Mouse (Mus musculus): ENCODE results near the gene Rras2.
A peak's percentile ranks its signal among the peaks of the same experiment; 100 is the strongest.

Gene Rras2

GRCm38 (mm10) chr7:114117444-114117905, at the start of gene Rras2:
Rras2 (minus strand) TSS chr7:114117781.
- peak; percentile 81 for DNase-seq (ENCODE audit: low spot score)

DNA sequence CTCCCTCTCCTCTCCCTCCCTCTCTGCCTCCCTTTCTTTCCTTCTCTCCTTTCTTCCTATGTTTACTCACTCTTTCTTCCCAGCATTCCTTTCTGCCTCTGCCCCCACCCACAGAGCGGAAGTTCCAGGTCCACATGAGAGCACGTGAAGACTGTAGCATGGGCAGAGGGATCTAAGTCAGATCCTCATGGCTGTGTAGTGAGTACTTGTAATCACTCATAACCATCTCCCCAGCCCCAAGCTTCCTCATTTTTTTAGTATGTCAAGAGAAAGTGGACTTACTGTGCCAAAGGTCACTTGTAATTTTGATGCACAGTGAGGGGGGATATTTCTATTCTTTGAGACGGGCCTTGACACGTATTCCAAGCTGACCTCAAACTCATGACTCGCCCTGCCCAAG, 45.4 kb upstream of the Rras2 start:
- DNase-seq (ENCODE audit: low spot score): no peak

GRCm38 (mm10) chr7:114161101-114161500, 43.5 kb upstream of the Rras2 start:
- DNase-seq (ENCODE audit: low spot score): no peak

- no peak for DNase-seq (ENCODE audit: low spot score)
These were observed 40.2 kb upstream of the Rras2 start for GRCm38 (mm10) chr7:114157716-114158278.

DNA sequence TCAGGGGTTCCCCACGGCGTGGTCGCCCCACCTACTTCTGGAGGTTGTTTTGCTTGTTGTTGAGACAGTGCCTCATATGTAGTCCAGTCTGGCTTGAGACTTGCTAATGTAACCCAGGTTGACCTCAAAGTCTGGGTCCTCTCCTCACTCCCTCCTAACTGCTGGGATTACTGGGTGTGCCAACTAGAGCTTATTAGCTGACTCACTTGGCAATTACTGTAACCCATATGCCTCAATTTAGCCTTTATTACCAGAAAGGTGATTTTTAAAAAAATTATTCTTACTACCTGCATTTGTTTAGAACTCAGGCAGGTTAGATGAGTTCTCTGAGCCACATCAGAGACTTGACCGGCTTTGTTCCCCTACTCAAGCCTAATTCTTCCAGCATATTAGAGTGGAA, 38.8 kb upstream of the Rras2 start:
- no peak for DNase-seq (ENCODE audit: low spot score)

DNA sequence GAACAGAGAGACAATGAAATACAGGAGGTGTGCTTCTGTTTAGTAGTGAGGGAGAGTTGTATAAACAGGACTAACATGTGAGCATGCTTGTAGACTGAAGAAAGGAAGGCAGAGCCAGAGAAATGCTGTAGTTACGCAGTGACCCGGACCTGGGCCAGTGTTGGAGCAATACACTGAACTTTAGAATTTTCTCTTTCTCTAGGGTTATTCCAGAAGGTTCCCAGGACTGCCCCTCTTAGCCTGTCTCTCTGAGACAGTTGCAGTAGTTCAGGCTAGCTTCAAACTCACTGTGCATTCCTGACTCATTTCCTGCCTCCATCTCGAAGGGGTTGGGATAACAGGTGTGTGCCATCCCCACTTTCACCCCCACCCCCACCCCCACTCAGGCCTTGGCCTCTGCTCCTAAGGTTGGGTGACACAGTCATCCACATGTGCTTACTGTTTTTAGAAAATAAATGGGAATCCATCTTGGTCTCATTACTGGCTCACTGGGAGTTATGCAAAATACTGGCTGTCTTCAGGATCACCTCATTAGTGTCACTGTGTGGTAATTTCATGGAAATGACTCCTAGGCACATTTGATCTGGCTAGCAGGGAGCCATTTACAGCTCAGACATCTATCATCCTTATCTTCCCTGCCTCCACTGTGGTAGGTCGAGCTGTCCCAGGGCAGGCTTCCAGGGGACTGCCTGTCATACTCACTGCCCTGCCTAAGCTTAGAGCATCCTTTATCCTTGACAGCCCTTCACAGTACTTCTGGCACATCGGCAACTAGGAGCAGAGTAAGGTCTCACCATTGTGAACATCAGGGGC, 37.7 kb upstream of the Rras2 start:
- DNase-seq (ENCODE audit: low spot score): no peak

GRCm38 (mm10) chr7:114151036-114151780, 33.6 kb upstream of the Rras2 start:
- DNase-seq (ENCODE audit: low spot score): no peak

GRCm38 (mm10) chr7:114149564-114149963, 32.0 kb upstream of the Rras2 start:
- no peak for DNase-seq (ENCODE audit: low spot score)

DNA sequence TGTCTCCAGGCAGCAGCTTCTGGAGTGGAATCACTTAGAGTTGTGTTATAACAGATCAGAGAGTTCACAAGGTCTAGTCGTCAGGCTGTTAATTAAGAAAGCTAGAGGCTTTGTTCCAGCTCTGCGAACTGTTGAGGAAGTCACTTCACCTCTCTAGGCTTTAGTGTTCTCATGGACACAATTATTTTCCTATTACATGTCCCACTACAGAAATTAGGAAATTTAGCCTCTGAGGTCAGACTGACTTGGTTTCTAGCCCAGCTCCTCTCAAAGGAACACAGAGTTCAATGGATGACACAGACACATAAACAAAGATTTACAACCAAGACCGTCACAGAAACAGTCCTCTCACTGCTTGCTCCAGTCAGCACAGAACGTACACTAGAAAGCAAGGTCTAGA, 31.6 kb upstream of the Rras2 start:
- no peak for DNase-seq (ENCODE audit: low spot score)

DNA sequence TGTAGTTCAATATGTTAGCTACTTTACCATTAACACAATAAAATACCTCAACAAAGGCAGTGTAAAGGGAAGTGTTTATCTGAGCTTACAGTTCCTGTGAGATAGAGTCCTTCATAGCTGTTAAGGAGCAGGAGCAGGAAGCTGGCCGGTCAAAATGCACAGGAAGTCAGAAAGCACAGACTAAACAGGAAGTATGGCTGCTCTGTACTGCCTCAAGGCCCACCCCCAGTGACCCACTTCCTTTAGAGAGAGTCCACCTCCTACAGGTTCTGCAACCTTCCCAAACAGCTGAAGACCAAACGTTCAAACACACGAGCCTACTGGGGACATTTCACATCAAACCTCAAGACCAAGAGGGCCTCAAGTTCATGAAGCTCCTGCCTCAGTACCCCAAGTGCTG, 28.3 kb upstream of the Rras2 start:
- no peak for DNase-seq (ENCODE audit: low spot score)

DNA sequence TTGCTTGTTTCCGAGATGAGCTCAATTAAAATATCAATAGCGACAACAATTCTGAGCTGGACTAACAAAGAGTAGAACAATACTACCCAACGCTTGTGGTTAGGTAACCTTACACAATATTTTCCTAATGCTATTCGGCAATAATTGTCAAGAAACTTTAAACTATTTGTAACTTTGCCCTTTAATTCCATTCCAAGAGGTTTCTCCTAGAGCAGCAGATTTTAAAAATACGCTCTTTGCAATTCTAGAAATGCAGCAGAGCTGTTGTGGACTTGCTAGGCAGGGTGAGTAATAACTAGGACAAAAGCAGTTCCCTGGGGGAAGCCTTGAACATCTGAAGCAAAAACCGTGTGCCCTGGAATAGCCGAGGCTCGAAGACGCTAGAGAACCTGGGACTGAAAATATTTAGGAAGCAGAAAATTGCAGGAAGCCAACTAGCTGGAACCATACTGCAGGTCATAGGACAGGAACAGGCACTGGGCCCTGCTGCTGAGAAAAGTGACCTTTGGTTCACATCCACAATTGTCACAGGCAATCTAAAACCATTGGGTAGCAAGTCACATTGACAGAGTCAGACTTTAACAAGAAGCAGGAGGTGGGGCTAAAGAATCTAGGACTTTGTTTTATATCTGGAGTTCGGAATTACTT, 24.7 kb upstream of the Rras2 start:
- DNase-seq (ENCODE audit: low spot score): no peak

GRCm38 (mm10) chr7:114140026-114140425, 22.4 kb upstream of the Rras2 start:
- no peak for DNase-seq (ENCODE audit: low spot score)

GRCm38 (mm10) chr7:114139400-114139799, 21.8 kb upstream of the Rras2 start:
- DNase-seq (ENCODE audit: low spot score): no peak

DNA sequence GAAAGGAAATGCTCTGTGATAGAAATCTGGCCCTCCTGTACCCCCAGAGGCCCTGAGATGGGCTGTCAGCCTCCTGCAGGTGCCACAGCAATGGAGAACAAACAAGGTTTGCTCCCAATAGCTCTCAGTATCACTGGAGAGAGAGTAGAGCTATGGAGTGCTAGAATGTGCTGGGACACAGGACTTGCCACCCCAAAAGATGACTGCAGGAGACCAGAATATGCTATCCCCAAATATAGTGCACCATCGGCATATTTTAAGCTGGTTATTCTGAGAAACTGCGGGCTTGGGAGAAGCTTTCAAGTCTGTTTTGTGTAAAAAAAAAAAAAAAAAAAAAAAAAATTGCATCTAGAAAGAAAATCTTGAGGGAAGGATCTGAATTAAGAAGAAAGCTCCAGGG, 20.7 kb upstream of the Rras2 start:
- DNase-seq (ENCODE audit: low spot score): no peak

- no peak for DNase-seq (ENCODE audit: low spot score)
These were observed 17.6 kb upstream of the Rras2 start for GRCm38 (mm10) chr7:114135166-114135565.

DNA sequence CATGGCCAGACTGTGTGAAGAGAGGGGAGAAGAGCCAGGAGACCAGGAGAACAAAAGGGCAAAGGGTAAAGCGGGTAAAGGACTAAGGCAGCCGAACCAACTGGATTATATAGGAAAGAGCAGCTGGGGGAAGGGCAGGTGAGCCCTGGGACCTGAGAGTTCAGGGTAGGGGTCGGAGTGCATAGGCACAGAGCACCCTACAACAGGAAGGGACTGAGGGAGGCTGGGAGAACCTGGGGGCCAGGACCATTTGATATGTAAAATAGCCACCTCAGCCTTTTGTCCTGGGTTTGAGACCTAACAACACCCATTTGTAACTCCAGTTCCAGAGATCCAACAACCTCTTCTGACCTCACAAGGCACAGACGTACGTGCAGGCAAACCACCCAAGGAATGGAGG, 16.4 kb upstream of the Rras2 start:
- no peak for DNase-seq (ENCODE audit: low spot score)

DNA sequence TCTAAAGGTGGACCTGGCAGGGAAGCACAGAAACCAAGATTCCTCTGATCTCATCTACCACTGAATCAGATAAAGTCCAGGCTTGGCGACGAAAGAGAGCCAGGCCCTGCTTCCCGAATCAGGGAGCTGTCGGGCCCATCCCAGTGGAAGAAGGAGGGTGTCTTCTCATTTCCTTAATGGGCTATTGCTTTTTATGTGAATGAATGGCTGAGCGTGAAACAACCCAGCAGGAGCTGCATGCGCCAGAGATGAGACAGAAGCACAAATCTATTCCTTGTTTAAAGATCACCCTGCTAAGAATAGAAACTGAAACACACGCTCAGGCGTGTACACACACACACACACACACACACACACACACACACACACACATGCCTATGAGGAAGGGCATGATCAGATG, 14.7 kb upstream of the Rras2 start:
- DNase-seq (ENCODE audit: low spot score): no peak

GRCm38 (mm10) chr7:114129281-114129680, 11.7 kb upstream of the Rras2 start:
- DNase-seq (ENCODE audit: low spot score): no peak

DNA sequence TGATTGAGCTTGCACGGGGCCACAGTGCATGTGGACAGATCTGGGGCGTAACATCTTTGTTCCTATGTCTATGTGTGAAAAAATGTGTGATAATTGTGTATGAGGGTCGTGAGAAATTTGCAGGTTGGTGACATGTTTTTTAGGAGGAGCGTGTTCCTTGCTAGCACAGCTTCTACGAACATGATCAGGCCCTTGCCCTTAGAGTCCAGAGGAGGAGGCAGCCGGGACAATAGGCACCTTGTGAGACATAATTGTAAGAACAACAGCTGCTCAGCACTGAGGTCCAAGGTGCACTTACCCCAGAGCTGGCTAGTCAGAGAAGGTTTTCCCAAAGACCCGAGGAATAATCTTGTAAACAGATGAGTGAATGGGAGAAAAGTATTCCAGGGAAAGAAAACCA, 599 bp upstream of the Rras2 start:
- DNase-seq (ENCODE audit: low spot score): no peak

DNA sequence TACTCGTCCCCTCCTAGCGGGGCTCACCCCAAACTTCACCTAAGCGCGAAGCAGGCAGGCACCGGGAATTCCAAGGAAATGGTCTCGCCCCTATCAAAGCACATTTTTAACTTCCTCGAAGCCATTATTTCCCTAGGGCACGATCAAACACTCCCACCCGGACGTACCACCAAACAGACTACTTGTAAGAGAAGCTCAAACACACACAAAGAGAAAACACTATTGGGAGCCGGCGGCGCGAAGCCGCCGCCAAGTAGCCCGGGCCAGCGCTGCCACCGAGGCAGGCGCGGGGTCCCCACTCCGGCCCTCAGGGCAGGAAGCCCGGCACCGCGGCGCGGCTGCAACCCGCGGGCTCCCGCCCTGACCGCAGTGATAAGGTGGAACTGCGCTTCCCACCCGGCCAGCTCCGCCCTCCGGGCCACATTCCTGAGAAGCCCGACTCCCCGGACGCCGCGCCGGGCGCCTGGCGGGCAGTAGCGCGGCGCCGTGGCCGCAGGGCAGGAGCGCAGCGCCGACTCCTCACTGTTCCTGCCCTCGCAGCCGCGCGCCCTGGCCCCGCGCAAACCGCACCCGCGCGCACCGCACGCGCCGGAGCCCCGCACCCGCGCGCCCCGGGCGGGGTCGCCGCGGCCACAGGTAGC, 750 bp downstream of the Rras2 start:
- DNase-seq (ENCODE audit: low spot score): peak; percentile 42

DNA sequence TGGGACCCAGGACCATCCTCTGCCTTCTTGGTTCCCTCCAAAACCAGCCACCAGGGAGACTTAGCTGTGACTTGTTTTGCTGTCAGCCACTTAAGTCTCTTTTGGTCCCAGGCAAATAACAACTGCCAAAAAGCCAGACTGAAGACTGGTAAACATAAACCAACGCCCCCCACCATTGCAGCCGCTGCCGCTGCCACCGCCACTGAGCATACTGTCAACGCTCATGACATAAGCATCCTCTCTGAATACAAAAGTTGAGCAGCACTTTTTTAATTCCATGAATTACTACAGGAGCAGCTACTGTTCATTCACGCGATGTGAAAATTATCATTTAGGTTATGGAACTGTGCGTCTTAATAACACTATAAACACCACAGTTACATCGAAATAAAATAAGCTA, 1.6 kb downstream of the Rras2 start:
- DNase-seq (ENCODE audit: low spot score): no peak

DNA sequence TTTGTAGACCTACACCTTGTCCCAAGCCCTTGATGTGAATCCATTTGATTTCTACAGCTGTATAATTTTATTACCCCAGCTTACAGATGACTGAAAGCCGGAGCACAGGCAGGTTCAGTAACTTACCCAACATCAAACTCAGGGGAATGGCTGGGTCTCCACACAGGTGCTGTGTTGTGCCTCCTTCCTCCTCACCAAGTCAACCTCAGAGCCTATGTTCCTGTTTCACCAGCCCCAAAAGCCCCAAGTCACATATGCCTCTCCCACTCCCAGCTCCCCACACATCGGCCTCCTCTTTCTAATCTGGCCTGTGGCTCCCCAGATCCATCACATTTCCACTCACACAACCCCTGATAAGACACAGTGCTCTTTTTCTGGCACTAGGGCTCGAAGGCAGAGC, 2.6 kb downstream of the Rras2 start:
- DNase-seq (ENCODE audit: low spot score): no peak
